Mouse (Mus musculus): ENCODE data around the gene Ank3.

GRCm38 (mm10) chr10:69534716-69535115 is 136.1 kb downstream of the Ank3 start:
- no peak for TF ChIP-seq CTCF (IDR thresholded peaks at IDR 0.05; ENCODE audit: low read depth)
- no peak for TF ChIP-seq EP300 (IDR thresholded peaks at IDR 0.05; ENCODE audit: low read depth)
